Mouse (Mus musculus) lung, adult 2 months (tissue): ENCODE results near the gene Col8a2.

Experiments used
- CTCF ChIP-seq: fragments of 200-500 bp; IDR thresholded peaks from 2 replicates; pipeline ENCODE4 v1.5.1; 2011; ENCODE audit warnings: mild to moderate bottlenecking, low read length, control low read depth; ENCODE audit not compliant: insufficient read depth
- POLR2A ChIP-seq: fragments of 200-500 bp; IDR thresholded peaks from 2 replicates; pipeline ENCODE4 v1.6.1; 2011; ENCODE audit warnings: low read depth, mild to moderate bottlenecking, control low read depth, low read length, borderline replicate concordance; ENCODE audit errors: extremely low read depth

GRCm38 (mm10) chr4:126259063-126259462, 27.5 kb upstream of the Col8a2 start:
- TF ChIP-seq POLR2A, result no peak
- TF ChIP-seq CTCF, result no peak
